Mouse (Mus musculus) hindlimb bud, embryonic 11.5 days (tissue): ENCODE measurements around the gene Chdh.
A peak's percentile ranks its signal among the peaks of the same experiment; 100 is the strongest.

Experiments
- DNase-seq: peaks from one replicate; pipeline ENCODE4 v3.0.0-alpha.2; 2012; ENCODE audit warnings: low read depth, low spot score; ENCODE audit errors: extremely low spot score

The Chdh gene

GRCm38 (mm10) chr14:30008733-30009575 is at the start of gene Chdh, which contains the start of gene Il17rb:
Gene Chdh (plus strand): TSS chr14:30009023.
Gene Il17rb (minus strand): TSS chr14:30008896.
- DNase-seq, result no peak

- no peak for DNase-seq
Measured at GRCm38 (mm10) chr14:29967611-29968010, 41.2 kb upstream of the Chdh start.

- DNase-seq, result peak; percentile 98
Measured at GRCm38 (mm10) chr14:29968075-29968821, 40.6 kb upstream of the Chdh start, which contains the start of gene Selenok. Gene Selenok (plus strand): TSS chr14:29968308.

- no peak for DNase-seq
Measured at GRCm38 (mm10) chr14:29971446-29971845, 37.4 kb upstream of the Chdh start.

- DNase-seq, result no peak
Measured at GRCm38 (mm10) chr14:29971993-29972392, 36.8 kb upstream of the Chdh start.

- DNase-seq, result no peak
Measured at GRCm38 (mm10) chr14:29976927-29977326, 31.9 kb upstream of the Chdh start.

- peak; percentile 71 for DNase-seq
Measured at GRCm38 (mm10) chr14:29978254-29979204, 30.3 kb upstream of the Chdh start, which contains the start of gene Actr8. Gene Actr8 (plus strand): TSS chr14:29978337.

- no peak for DNase-seq
Measured at GRCm38 (mm10) chr14:29980447-29981205, 28.2 kb upstream of the Chdh start.

- no peak for DNase-seq
Measured at GRCm38 (mm10) chr14:29986096-29986495, 22.7 kb upstream of the Chdh start.

GRCm38 (mm10) chr14:29987276-29987675 is 21.5 kb upstream of the Chdh start:
- no peak for DNase-seq

- no peak for DNase-seq
Measured at GRCm38 (mm10) chr14:29987739-29988138, 21.1 kb upstream of the Chdh start.

- no peak for DNase-seq
Measured at GRCm38 (mm10) chr14:29988337-29988736, 20.5 kb upstream of the Chdh start.

- peak; percentile 39 for DNase-seq
Measured at GRCm38 (mm10) chr14:29994976-29995375, 13.8 kb upstream of the Chdh start.

GRCm38 (mm10) chr14:29996000-29996751 is 12.6 kb upstream of the Chdh start:
- no peak for DNase-seq

GRCm38 (mm10) chr14:29997345-29997744 is 11.5 kb upstream of the Chdh start:
- no peak for DNase-seq

- DNase-seq, result no peak
Measured at GRCm38 (mm10) chr14:29998747-29999474, 9.9 kb upstream of the Chdh start.

GRCm38 (mm10) chr14:29999475-29999811 is 9.4 kb upstream of the Chdh start:
- no peak for DNase-seq

GRCm38 (mm10) chr14:30009864-30010560 is 1.2 kb downstream of the Chdh start:
- DNase-seq, result no peak
